Mouse (Mus musculus): ENCODE data around the gene Traip. TPM values are rescaled to one million over a fixed set of nuclear protein-coding genes. Genes with fewer than 3 reads are reported as not detected.

The Traip gene
- polyA plus RNA-seq, 1 experiment: 4.1 TPM

DNA sequence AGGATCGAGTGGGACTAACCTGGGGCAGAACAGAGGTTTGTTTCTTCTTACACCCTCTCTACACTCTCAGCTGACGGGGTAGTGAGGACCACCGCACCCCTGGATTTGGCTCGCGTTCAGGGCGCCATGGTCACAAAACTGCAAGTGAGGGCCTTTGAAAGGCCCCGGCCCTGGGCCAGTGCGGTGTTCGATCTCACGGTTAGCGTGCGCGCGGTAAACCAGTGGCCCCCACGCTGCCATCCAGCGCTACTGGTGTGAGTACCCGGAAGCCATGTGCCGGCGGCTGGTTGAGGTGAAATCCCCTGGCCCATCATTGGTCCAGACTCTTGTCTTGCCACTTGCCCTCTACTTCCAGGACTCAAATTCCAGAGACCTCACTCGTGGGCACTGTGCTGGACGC is 45.6 kb downstream of the Traip start:
- TF ChIP-seq GATA1 (IDR thresholded peaks at IDR 0.05; ENCODE audit: low read length): no peak

DNA sequence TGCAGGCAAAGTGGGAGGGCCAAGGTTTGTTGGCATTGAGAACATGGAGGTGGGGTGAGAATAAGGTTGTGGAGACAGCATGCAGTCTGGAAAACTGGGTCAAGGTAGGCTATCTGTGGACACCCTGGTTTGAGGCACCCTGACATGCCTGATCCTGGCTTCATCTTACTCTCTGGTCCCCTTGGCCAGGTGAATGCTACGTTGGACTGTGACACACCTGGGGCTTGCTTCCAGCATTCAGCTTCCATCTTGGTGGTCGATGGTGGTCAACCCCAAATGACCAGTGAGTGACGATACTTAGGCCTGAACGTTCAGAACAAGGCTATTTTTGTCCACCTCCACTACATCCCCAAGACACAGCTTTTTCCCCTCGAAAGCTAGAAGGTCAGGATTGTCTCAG is 46.1 kb downstream of the Traip start, which contains the start of gene Gm20662:
Gene Gm20662 (plus strand): TSS at position 301 of the 400 bp plus-strand sequence.
- no peak for TF ChIP-seq GATA1 (IDR thresholded peaks at IDR 0.05; ENCODE audit: low read length)

DNA sequence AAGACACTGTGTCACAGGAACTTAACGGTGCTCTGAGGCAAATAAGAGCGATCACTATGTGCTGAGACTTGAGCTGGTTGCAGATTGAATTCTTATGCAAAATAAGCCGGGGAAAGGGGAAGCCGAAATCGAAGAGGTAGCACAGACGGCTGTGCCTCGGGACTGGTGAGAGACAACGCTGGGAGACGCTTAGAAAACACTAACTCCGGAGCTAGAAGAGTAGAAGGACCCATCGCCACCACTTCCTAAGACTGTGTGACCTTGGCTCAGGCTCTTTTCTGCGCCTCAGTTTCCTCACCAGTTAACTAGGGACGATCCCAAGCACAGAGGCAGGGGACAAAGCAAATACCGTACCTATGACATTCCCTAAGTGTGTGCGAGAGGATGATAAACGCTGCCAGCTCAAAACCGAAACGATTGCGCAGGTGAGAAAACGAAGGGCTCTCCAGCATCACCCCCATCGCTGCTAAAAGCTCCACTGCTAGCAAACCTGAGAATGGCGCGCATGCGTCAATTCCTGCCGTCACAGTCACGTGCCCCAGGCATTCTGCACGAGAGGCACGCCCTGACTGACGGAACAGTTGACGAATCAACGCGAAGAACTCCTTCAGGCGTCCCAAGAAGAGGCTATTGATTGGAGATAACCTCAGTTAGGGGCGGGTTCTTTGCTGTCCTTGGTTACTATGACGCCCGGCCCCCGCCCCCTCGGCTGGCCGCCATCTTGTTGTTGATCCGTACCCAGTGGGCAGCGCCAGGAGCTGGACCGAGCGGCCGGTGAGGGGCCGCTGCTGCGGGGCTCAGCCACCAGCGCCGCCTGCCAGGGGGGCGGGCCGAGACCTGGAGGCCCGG is 52.2 kb downstream of the Traip start, which contains the start of gene Ip6k1:
Gene Ip6k1 (plus strand): TSS at position 580 of the 849 bp plus-strand sequence.
- TF ChIP-seq GATA1 (IDR thresholded peaks at IDR 0.05; ENCODE audit: low read length): no peak

DNA sequence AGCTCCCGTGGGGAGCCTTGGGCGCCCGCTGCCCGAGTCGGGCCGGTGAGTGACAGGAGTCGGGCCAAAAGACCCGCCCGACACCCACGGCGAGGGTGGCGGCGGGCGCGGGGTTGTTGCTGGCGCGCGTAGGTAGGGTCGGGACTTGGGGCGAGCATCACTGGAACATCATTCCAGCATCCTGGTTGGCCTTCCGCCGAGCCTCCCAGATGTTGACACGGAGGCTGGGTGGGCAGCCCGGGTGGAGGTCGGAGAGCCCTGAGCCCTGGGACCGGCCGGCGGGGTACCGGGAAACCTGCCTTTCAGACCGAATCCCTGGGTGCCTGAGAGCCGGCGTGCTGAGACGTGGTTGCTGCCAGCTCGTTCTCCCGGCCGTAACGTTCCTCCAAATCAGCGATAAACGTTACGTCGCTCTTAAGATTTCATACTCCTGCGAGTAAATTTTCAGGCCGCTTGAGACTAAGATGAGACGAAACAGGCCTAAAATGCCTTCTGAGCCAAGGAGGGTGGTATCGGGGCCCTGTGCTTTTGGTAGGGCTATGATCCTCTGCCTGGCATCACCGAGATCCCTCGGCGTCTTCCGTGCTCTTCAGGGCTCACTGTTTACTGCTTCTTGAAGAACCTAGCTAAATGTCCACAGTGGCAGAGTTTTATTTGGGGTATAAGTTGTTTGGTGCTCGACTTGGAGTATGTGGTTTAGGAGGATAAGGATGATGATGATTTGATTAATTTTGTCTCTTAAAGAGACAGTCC is 53.0 kb downstream of the Traip start:
- TF ChIP-seq GATA1 (IDR thresholded peaks at IDR 0.05; ENCODE audit: low read length): no peak

DNA sequence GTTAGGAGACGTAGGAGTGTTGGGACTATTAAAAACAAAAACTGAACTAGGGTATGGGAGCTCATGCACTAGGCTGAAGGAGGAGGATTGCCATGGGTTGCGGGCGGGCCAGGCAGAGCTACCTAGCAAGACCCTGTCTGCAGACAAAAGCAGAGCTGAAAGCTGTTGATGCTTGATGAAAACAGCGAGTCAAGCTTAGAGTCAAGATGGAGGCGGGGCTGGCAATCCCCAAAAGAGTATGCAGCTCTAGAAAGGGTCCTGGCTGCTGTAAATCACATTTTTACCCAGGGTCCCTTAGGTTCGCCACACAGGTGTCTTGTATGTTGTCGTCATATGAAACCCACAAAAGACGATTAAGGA is 53.6 kb downstream of the Traip start:
- TF ChIP-seq GATA1 (IDR thresholded peaks at IDR 0.05; ENCODE audit: low read length): no peak

DNA sequence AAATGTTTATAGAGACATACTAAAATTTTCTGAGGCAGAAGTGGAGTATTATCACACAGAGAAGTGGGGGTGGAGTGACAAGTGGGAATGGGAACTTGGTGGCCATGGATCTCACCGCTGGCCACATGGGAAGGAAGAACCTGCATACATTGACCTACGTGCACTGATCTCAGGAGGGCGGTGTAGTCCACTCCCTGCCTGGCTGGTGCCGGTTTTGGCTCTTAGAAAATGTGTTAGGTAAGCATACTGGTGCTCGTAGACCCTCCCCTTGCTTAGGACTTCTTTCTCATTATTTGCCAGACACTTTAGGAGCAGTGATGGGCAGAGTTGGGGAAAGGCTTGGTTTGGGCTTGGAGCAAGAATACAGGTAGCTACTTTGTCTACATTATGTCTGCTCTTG is 58.1 kb downstream of the Traip start:
- no peak for TF ChIP-seq GATA1 (IDR thresholded peaks at IDR 0.05; ENCODE audit: low read length)

DNA sequence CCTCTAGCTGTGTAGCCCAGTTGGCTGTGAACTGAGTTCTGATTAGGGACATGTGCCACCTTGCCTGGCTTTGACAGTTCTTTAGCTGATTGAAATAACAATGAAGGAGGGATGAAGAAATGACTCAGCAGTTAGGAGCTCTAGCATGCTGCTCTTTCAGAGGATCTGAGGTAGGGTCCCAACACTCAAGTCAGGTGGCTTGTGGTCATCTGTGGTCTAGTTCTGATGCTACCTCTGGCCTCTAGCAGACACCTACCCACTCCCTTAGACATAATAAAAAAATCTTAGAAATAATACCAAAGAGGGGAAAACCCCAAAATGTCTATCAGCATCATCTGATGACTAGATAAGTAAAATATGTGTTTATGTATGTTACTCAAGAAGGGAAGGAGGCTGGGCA is 60.4 kb downstream of the Traip start:
- no peak for TF ChIP-seq GATA1 (IDR thresholded peaks at IDR 0.05; ENCODE audit: low read length)

DNA sequence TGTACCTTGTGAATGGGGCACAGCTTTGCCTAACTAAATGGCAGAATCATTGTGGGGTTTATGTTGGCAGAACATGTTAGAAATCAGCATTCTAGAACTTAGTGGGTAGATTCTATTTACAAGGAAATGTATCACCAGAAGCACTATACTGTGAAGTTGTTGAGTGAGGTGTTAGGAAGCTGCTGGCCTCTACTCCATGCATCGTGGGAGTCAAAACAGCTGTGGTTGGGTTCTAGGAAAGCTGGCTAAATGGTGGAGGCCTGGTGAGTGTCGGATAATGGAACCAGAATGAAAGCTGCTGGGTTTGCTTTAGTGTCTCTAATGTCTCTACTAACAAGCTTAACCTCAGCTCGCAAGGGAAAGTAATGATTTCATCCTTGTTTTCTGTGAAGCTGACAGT is 67.2 kb downstream of the Traip start:
- no peak for TF ChIP-seq GATA1 (IDR thresholded peaks at IDR 0.05; ENCODE audit: low read length)

DNA sequence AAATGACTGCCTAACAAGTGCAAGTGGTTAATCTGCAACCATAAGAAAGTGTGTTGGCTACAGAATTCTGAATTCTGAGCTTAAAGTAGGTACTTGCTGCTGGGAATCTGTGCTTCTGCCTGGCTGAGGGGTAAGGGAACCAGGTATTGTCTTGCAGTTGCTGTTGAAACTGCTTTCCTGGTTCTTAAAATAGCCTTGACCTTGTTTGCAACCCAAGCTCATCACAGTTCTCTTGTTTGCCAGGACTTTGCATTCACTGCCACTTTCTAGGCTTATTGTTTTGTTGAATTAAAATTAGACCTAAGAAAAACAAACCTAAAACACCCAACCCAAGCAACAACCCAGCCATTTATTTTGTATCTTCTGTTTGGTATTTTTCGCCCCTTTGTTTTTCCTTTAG is 70.8 kb downstream of the Traip start:
- TF ChIP-seq GATA1 (IDR thresholded peaks at IDR 0.05; ENCODE audit: low read length): no peak

Other genes with a start within 250 kb of the Traip start
- gene Sema3f, start 239.7 kb upstream of the Traip start, polyA plus RNA-seq (2012): 0.02 and 0.05 TPM in 2 replicates
- gene Rbm5, start 179.1 kb upstream of the Traip start, polyA plus RNA-seq (2012): 16.1 and 25.4 TPM in 2 replicates
- gene Rbm6, start 76.9 kb upstream of the Traip start, polyA plus RNA-seq (2012): 24.8 and 40.9 TPM in 2 replicates
- 12.3 and 12.7 TPM in 2 replicates for gene Mon1a, start 62.0 kb upstream of the Traip start, polyA plus RNA-seq (2012)
- 0.02 TPM in 1 of 2 replicates, not detected in the other for gene Mst1r, start 43.3 kb upstream of the Traip start, polyA plus RNA-seq (2012)
- gene Actl11, start 21.7 kb upstream of the Traip start, polyA plus RNA-seq (2012): not detected in 2 replicates
- gene Camkv, start 14.5 kb upstream of the Traip start, polyA plus RNA-seq (2012): not detected in 2 replicates
- 23.2 and 52.7 TPM in 2 replicates for gene Uba7, start 25.4 kb downstream of the Traip start, polyA plus RNA-seq (2012)
- gene Gm20661, start 32.9 kb downstream of the Traip start, polyA plus RNA-seq (2012): 0.10 and 0.19 TPM in 2 replicates
- 104 and 110 TPM in 2 replicates for gene Inka1, start 35.7 kb downstream of the Traip start, polyA plus RNA-seq (2012)
- gene Cdhr4, start 42.4 kb downstream of the Traip start, polyA plus RNA-seq (2012): 0.38 and 0.67 TPM in 2 replicates
- 0.08 and 0.28 TPM in 2 replicates for gene Gm20662, start 46.2 kb downstream of the Traip start, polyA plus RNA-seq (2012)
- 80.8 and 109 TPM in 2 replicates for gene Ip6k1, start 52.4 kb downstream of the Traip start, polyA plus RNA-seq (2012)
- gene Gmppb, start 99.1 kb downstream of the Traip start, polyA plus RNA-seq (2012): 7.7 and 10.5 TPM in 2 replicates
- 0.24 and 0.32 TPM in 2 replicates for gene Amigo3, start 103.0 kb downstream of the Traip start, polyA plus RNA-seq (2012)
- gene Mst1, start 130.3 kb downstream of the Traip start, polyA plus RNA-seq (2012): 9.2 and 12.4 TPM in 2 replicates
- gene Rnf123, start 133.2 kb downstream of the Traip start, polyA plus RNA-seq (2012): 25.7 and 84.5 TPM in 2 replicates
- 70.8 and 89.8 TPM in 2 replicates for gene Apeh, start 144.5 kb downstream of the Traip start, polyA plus RNA-seq (2012)
- 5.2 and 8.1 TPM in 2 replicates for gene Bsn, start 240.2 kb downstream of the Traip start, polyA plus RNA-seq (2012)

All from G1E-ER4 (cell line).